Mouse (Mus musculus) neural tube, embryonic 11.5 days (tissue): Measurements from ENCODE around the gene Slc39a2. TPM values are rescaled to one million over a fixed set of nuclear protein-coding genes. Genes with fewer than 3 reads are reported as not detected.
"Not testable (repeated sequence)": the region's sequence is repeated elsewhere in the genome, so short reads cannot be mapped to it uniquely, and the experiment has no call there.

Experiments
- ATAC-seq: fragments of 200-750 bp; cut with Nextera tagmentation; 2 replicates; pipeline ENCODE4 v1.8.0; 2017; ENCODE audit warnings: moderate number of reproducible peaks, mild to moderate bottlenecking, moderate TSS enrichment, moderate library complexity; ENCODE audit not compliant: insufficient read depth, low FRiP score, low TSS enrichment
- DNase-seq: peaks from one replicate; pipeline ENCODE4 v3.0.0-alpha.2; 2015; ENCODE audit warnings: low spot score
- H3K27ac ChIP-seq: fragments of 300-500 bp; sonication (generic); 2 replicates; pipeline ENCODE4 v1.5.1; 2014; ENCODE audit warnings: low read depth, mild to moderate bottlenecking, low read length
- H3K27me3 ChIP-seq: fragments of 300-500 bp; sonication (generic); 2 replicates; pipeline ENCODE4 v1.6.1; 2014; ENCODE audit warnings: mild to moderate bottlenecking, low read length, mixed read lengths; ENCODE audit not compliant: control insufficient read depth, insufficient read depth
- H3K36me3 ChIP-seq: fragments of 300-500 bp; sonication (generic); 2 replicates; pipeline ENCODE4 v1.6.1; 2014; ENCODE audit warnings: mild to moderate bottlenecking, low read length, moderate library complexity, mixed read lengths; ENCODE audit not compliant: control insufficient read depth, insufficient read depth
- H3K4me1 ChIP-seq: fragments of 300-500 bp; sonication (generic); 2 replicates; pipeline ENCODE4 v1.6.1; 2014; ENCODE audit warnings: low read length, mixed read lengths; ENCODE audit not compliant: control insufficient read depth, insufficient read depth
- H3K4me2 ChIP-seq: fragments of 300-500 bp; sonication (generic); 2 replicates; pipeline ENCODE4 v1.6.1; 2014; ENCODE audit warnings: low read depth, mild to moderate bottlenecking, moderate library complexity
- H3K4me3 ChIP-seq: fragments of 300-500 bp; sonication (generic); 2 replicates; pipeline ENCODE4 v1.5.1; 2014; ENCODE audit warnings: low read depth, low read length
- H3K9ac ChIP-seq: fragments of 300-500 bp; sonication (generic); 2 replicates; pipeline ENCODE4 v1.6.1; 2014; ENCODE audit warnings: mild to moderate bottlenecking, low read length
- H3K9me3 ChIP-seq: fragments of 300-500 bp; sonication (generic); 2 replicates; pipeline ENCODE4 v1.6.1; 2016; ENCODE audit warnings: low read length; ENCODE audit not compliant: control insufficient read depth
- WGBS: fragments of 180-500 bp; shearing (Covaris S2); extraction: QIAGEN DNeasy Blood & Tissue Kit; methylation state at CpG from one replicate; pipeline ENCODE4 v1.1.7; 2014; 5-methylcytosine and 5-hydroxymethylcytosine counted together
- polyA plus RNA-seq: library from polyadenylated mRNA; unstranded; fragments of >200 nt; fragmentation: Nextera tagmentation; extraction: Ambion mirVana; gene quantifications from 2 replicates; pipeline ENCODE4 v1.2.1, GENCODE M21; 2014

Slc39a2 gene
- polyA plus RNA-seq, 1 experiment from 2014 or later = 0.40 TPM

GRCm38 (mm10) chr14:51921759-51922570, 29.3 kb downstream of the Slc39a2 start:
- no peaks in the 10 kb centered on the region for H3K4me1 ChIP-seq
- H3K9ac ChIP-seq = no peak overlapping the region
- H3K4me3 ChIP-seq = no peak overlapping the region
- no peak overlapping the region for H3K27ac ChIP-seq
- DNase-seq (no peak), ATAC-seq (no peak)
- H3K27me3 ChIP-seq = no peaks in the 10 kb centered on the region
- H3K9me3 ChIP-seq = no peaks in the 10 kb centered on the region
- H3K4me2 ChIP-seq = no peak overlapping the region
- 89% methylated on average over 16 of the region's 16 CpGs for WGBS
- no peaks in the 10 kb centered on the region for H3K36me3 ChIP-seq

- no peaks in the 10 kb centered on the region for H3K9me3 ChIP-seq
- no peak within 1 kb of the TSS for H3K27ac ChIP-seq
- ATAC-seq = no peak
- WGBS = 88% methylated on average over 7 of the region's 7 CpGs
- H3K4me1 ChIP-seq = no peaks in the 10 kb centered on the region
- DNase-seq = no peak
- H3K4me2 ChIP-seq = no peak within 1 kb of the TSS
- no peak within 1 kb of the TSS for H3K4me3 ChIP-seq
- H3K36me3 ChIP-seq = no peaks in the 10 kb centered on the region
- no peaks in the 10 kb centered on the region for H3K27me3 ChIP-seq
- no peak within 1 kb of the TSS for H3K9ac ChIP-seq
Measured at GRCm38 (mm10) chr14:51922571-51922865, 29.8 kb downstream of the Slc39a2 start, which contains the start of gene Rnase13. Gene Rnase13, minus strand, starts transcription at chr14:51922773.

GRCm38 (mm10) chr14:51922910-51923309, 30.2 kb downstream of the Slc39a2 start:
- ATAC-seq = no peak
- no peaks in the 10 kb centered on the region for H3K4me1 ChIP-seq
- H3K36me3 ChIP-seq = no peaks in the 10 kb centered on the region
- H3K4me2 ChIP-seq = no peak overlapping the region
- no peak overlapping the region for H3K9ac ChIP-seq
- no peak overlapping the region for H3K4me3 ChIP-seq
- no peak for DNase-seq
- no peaks in the 10 kb centered on the region for H3K9me3 ChIP-seq
- WGBS = 83% methylated on average over 2 of the region's 2 CpGs
- H3K27me3 ChIP-seq = no peaks in the 10 kb centered on the region
- H3K27ac ChIP-seq = no peak overlapping the region

DNA sequence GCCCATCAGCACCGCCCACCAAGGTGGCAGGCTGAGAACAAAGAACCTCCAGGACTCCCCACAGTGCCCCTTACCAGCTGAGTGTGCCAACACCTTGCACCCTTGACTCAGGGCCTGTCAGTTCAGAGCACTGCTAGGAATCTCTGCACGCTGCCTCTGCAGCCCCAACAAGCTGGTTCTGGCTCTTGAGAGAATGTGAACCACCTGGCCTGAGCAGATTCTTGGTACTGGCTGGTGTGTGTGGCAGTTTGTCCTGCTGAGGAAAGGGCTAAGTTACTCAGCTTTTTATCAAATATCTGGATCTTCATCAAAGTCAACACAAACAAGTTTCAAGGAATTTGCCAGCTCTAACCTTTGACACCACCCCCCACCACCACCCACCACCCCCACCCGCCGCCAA, 30.8 kb downstream of the Slc39a2 start:
- DNase-seq (no peak), ATAC-seq (no peak)
- Histone ChIP-seq H3K27ac (no peak overlapping the region), H3K9ac (no peak overlapping the region), H3K36me3 (no peaks in the 10 kb centered on the region), H3K4me2 (no peak overlapping the region), H3K4me1 (no peaks in the 10 kb centered on the region), H3K9me3 (no peaks in the 10 kb centered on the region), H3K27me3 (no peaks in the 10 kb centered on the region), H3K4me3 (no peak overlapping the region)
- 83% methylated on average over 4 of the region's 4 CpGs for WGBS

- 90% methylated on average over 11 of the region's 11 CpGs for WGBS
- ATAC-seq, DNase-seq, H3K36me3 ChIP-seq, H3K9me3 ChIP-seq, H3K9ac ChIP-seq, H3K27ac ChIP-seq, H3K4me3 ChIP-seq, H3K4me2 ChIP-seq, H3K4me1 ChIP-seq, H3K27me3 ChIP-seq: not testable (repeated sequence)
Measured at GRCm38 (mm10) chr14:51926930-51927329, 34.2 kb downstream of the Slc39a2 start.

- 87% methylated on average over 8 of the region's 8 CpGs for WGBS
- ATAC-seq (no peak), DNase-seq (no peak)
- H3K4me3 ChIP-seq = no peak overlapping the region
- no peaks in the 10 kb centered on the region for H3K36me3 ChIP-seq
- H3K27me3 ChIP-seq = no peaks in the 10 kb centered on the region
- no peak overlapping the region for H3K27ac ChIP-seq
- no peak overlapping the region for H3K4me2 ChIP-seq
- no peaks in the 10 kb centered on the region for H3K9me3 ChIP-seq
- H3K9ac ChIP-seq = no peak overlapping the region
- no peaks in the 10 kb centered on the region for H3K4me1 ChIP-seq
Measured at GRCm38 (mm10) chr14:51929309-51929943, 36.7 kb downstream of the Slc39a2 start.

GRCm38 (mm10) chr14:51929968-51930367, 37.3 kb downstream of the Slc39a2 start:
- H3K27ac ChIP-seq = no peak overlapping the region

GRCm38 (mm10) chr14:51930824-51931223, 38.1 kb downstream of the Slc39a2 start:
- Histone ChIP-seq H3K4me2 (no peak overlapping the region), H3K9ac (no peak overlapping the region), H3K36me3 (no peaks in the 10 kb centered on the region), H3K4me1 (no peaks in the 10 kb centered on the region), H3K4me3 (no peak overlapping the region), H3K27ac (no peak overlapping the region), H3K9me3 (no peaks in the 10 kb centered on the region), H3K27me3 (no peaks in the 10 kb centered on the region)
- ATAC-seq (peak; percentile 48), DNase-seq (peak; percentile 28)
- 41% methylated on average over 5 of the region's 5 CpGs for WGBS

More at GRCm38 (mm10) chr14:51929968-51930367, 37.3 kb downstream of the Slc39a2 start:
- ATAC-seq (no peak), DNase-seq (no peak)
- H3K9ac ChIP-seq = no peak overlapping the region
- H3K4me3 ChIP-seq = no peak overlapping the region
- H3K36me3 ChIP-seq = no peaks in the 10 kb centered on the region
- H3K4me2 ChIP-seq = no peak overlapping the region
- no peaks in the 10 kb centered on the region for H3K4me1 ChIP-seq
- H3K27me3 ChIP-seq = no peaks in the 10 kb centered on the region
- WGBS = 72% methylated on average over 9 of the region's 9 CpGs
- no peaks in the 10 kb centered on the region for H3K9me3 ChIP-seq
